Mouse (Mus musculus) retina, postnatal 1 day (tissue): ENCODE results near the gene Inafm2.

Source experiments
- DNase-seq: peaks from one replicate; pipeline ENCODE4 v3.0.0-alpha.2; 2012

Inafm2 gene

GRCm38 (mm10) chr2:118745232-118745884 is at the start of gene Inafm2:
Gene Inafm2, plus strand, starts transcription at chr2:118745758.
- peak; percentile 96 for DNase-seq

- DNase-seq, result no peak
These were observed 48.9 kb upstream of the Inafm2 start for GRCm38 (mm10) chr2:118696451-118697308.

GRCm38 (mm10) chr2:118697311-118697877 is 48.2 kb upstream of the Inafm2 start:
- DNase-seq, result no peak

GRCm38 (mm10) chr2:118697955-118698354 is 47.6 kb upstream of the Inafm2 start:
- no peak for DNase-seq

- DNase-seq, result peak; percentile 78
These were observed 45.1 kb upstream of the Inafm2 start for GRCm38 (mm10) chr2:118700179-118701062.

- no peak for DNase-seq
These were observed 44.4 kb upstream of the Inafm2 start for GRCm38 (mm10) chr2:118701161-118701560.

GRCm38 (mm10) chr2:118701971-118702882 is 43.3 kb upstream of the Inafm2 start:
- DNase-seq, result no peak

GRCm38 (mm10) chr2:118702883-118703761 is 42.4 kb upstream of the Inafm2 start:
- DNase-seq, result peak; percentile 63

- DNase-seq, result peak; percentile 45
These were observed 41.4 kb upstream of the Inafm2 start, which contains the start of gene Ankrd63 for GRCm38 (mm10) chr2:118703913-118704730. Gene Ankrd63, minus strand, starts transcription at chr2:118703963.

GRCm38 (mm10) chr2:118706436-118706835 is 39.1 kb upstream of the Inafm2 start:
- peak; percentile 32 for DNase-seq

GRCm38 (mm10) chr2:118708472-118708871 is 37.1 kb upstream of the Inafm2 start:
- DNase-seq, result no peak

- no peak for DNase-seq
These were observed 35.8 kb upstream of the Inafm2 start for GRCm38 (mm10) chr2:118709655-118710221.

- DNase-seq, result peak; percentile 72
These were observed 34.5 kb upstream of the Inafm2 start for GRCm38 (mm10) chr2:118711038-118711494.

GRCm38 (mm10) chr2:118713631-118714030 is 31.9 kb upstream of the Inafm2 start:
- DNase-seq, result no peak

- DNase-seq, result peak; percentile 45
These were observed 31.3 kb upstream of the Inafm2 start for GRCm38 (mm10) chr2:118714230-118714629.

GRCm38 (mm10) chr2:118716677-118717076 is 28.9 kb upstream of the Inafm2 start:
- no peak for DNase-seq

GRCm38 (mm10) chr2:118723693-118724486 is 21.7 kb upstream of the Inafm2 start:
- no peak for DNase-seq

GRCm38 (mm10) chr2:118725511-118725910 is 20.0 kb upstream of the Inafm2 start:
- no peak for DNase-seq
